Mouse (Mus musculus) heart, postnatal 0 days (tissue): ENCODE measurements around the gene Bbof1.

Source experiments
- CTCF ChIP-seq: IDR thresholded peaks from 2 replicates; pipeline ENCODE4 v1.5.1; 2016; ENCODE audit warnings: antibody characterized with exemption, control low read depth, low read depth
- EP300 ChIP-seq: IDR thresholded peaks from 2 replicates; pipeline ENCODE4 v1.6.1; 2016; ENCODE audit warnings: antibody characterized with exemption, low read depth

- TF ChIP-seq CTCF (peak; percentile 16; the same call in 1 of the 2 replicates), EP300 (no peak)
These were observed 1.6 kb upstream of the Bbof1 start for GRCm38 (mm10) chr12:84407259-84407658.
